Mouse (Mus musculus) lung, adult 2 months (tissue): ENCODE measurements around the gene Arpc5.

Experiments
- CTCF ChIP-seq: fragments of 200-500 bp; IDR thresholded peaks from 2 replicates; pipeline ENCODE4 v1.5.1; 2011; ENCODE audit warnings: mild to moderate bottlenecking, low read length, control low read depth; ENCODE audit not compliant: insufficient read depth
- POLR2A ChIP-seq: fragments of 200-500 bp; IDR thresholded peaks from 2 replicates; pipeline ENCODE4 v1.6.1; 2011; ENCODE audit warnings: low read depth, mild to moderate bottlenecking, control low read depth, low read length, borderline replicate concordance; ENCODE audit errors: extremely low read depth

DNA sequence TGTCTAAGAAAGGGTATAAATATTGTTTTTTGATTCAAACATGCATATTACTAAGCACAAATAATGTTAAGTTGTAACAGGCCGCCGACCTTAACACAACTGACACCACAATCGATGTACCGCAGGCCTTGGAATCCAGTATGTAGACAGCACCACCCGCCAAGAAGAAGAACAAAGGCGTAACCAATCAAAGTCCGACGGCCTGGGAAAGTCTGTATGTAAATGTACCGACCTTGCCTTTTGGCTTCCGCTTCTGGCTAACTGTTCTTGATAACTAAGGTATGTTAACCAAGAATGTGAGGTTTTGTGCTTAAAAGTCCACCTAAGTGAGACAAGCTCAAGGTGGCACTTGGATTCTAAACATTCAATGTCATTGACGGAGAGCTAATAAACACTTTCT lies 27.0 kb upstream of the Arpc5 start:
- TF ChIP-seq CTCF (no peak), POLR2A (no peak)
